Mouse (Mus musculus): ENCODE measurements around the gene Sdk1.

- TF ChIP-seq CTCF (IDR thresholded peaks at IDR 0.05; ENCODE audit: insufficient read depth, low read depth, low read length) (no peak), POLR2A (IDR thresholded peaks at IDR 0.05; ENCODE audit: insufficient read depth, low read depth, low read length) (no peak)
Measured at GRCm38 (mm10) chr5:141939000-141939399, 697.7 kb downstream of the Sdk1 start.

Measured in olfactory bulb, adult 2 months (tissue).